Mouse (Mus musculus) myocyte (in vitro differentiated cells): ENCODE results near the gene Gm20388. TPM values are rescaled to one million over a fixed set of nuclear protein-coding genes. Genes with fewer than 3 reads are reported as not detected.

Source experiments
- H3K27me3 ChIP-seq: one replicate; pipeline ENCODE4 v1.6.1; 2011; ENCODE audit not compliant: control insufficient read depth, insufficient read depth, insufficient read length
- H3K36me3 ChIP-seq: one replicate; pipeline ENCODE4 v1.6.1; 2011; ENCODE audit not compliant: control insufficient read depth, insufficient read depth
- H3K4me2 ChIP-seq: one replicate; pipeline ENCODE4 v1.6.1; 2011; ENCODE audit warnings: low read depth, control low read depth
- H3K4me3 ChIP-seq: one replicate; pipeline ENCODE4 v1.5.1; 2011; ENCODE audit warnings: mild to moderate bottlenecking, control low read depth, moderate library complexity
- H3K79me2 ChIP-seq: one replicate; pipeline ENCODE4 v1.6.1; 2011; ENCODE audit not compliant: control insufficient read depth, insufficient read depth
- H3ac ChIP-seq: one replicate; pipeline ENCODE4 v1.6.1; 2011; ENCODE audit not compliant: control insufficient read depth, insufficient read length
- CEBPB ChIP-seq: IDR thresholded peaks from 2 replicates; pipeline ENCODE4 v1.6.1; 2011; ENCODE audit warnings: mild to moderate bottlenecking, moderate library complexity; ENCODE audit not compliant: poor library complexity, insufficient read depth, severe bottlenecking
- E2F4 ChIP-seq: IDR thresholded peaks from one replicate; pipeline ENCODE4 v1.6.1; 2011; ENCODE audit warnings: mild to moderate bottlenecking, control low read depth, moderate library complexity; ENCODE audit not compliant: insufficient read depth
- MAX ChIP-seq: IDR thresholded peaks from one replicate; pipeline ENCODE4 v1.6.1; 2011; ENCODE audit warnings: low read depth, mild to moderate bottlenecking, control low read depth
- MYOD1 ChIP-seq, 3 experiments: IDR thresholded peaks; one replicate each; pipeline ENCODE4 v1.6.1; 2011; ENCODE audit warnings: control low read depth in 2 of 3, low read depth in 2 of 3, mild to moderate bottlenecking in 2 of 3, moderate library complexity in 1 of 3; ENCODE audit not compliant: insufficient read length in 2 of 3, control insufficient read depth in 1 of 3
- MYOG ChIP-seq, 3 experiments: IDR thresholded peaks; one replicate each; pipeline ENCODE4 v1.6.1; 2011; ENCODE audit warnings: control low read depth in 2 of 3, low read depth in 2 of 3, mild to moderate bottlenecking in 2 of 3; ENCODE audit not compliant: insufficient read length in 2 of 3, control insufficient read depth in 1 of 3, insufficient read depth in 1 of 3
- POLR2A ChIP-seq: IDR thresholded peaks from one replicate; pipeline ENCODE4 v1.6.1; 2011; ENCODE audit warnings: low read depth, mild to moderate bottlenecking, control low read depth, moderate library complexity; ENCODE audit not compliant: insufficient read length
- POLR2AphosphoS2 ChIP-seq: IDR thresholded peaks from one replicate; pipeline ENCODE4 v1.6.1; 2011; ENCODE audit warnings: low read depth, control low read depth; ENCODE audit not compliant: insufficient read length
- REST ChIP-seq: IDR thresholded peaks from one replicate; pipeline ENCODE4 v1.6.1; 2011; ENCODE audit warnings: mild to moderate bottlenecking, control low read depth, moderate library complexity; ENCODE audit not compliant: insufficient read depth, insufficient read length
- SRF ChIP-seq: IDR thresholded peaks from one replicate; pipeline ENCODE4 v1.6.1; 2011; ENCODE audit warnings: low read depth; ENCODE audit not compliant: control insufficient read depth, insufficient read length
- TCF12 ChIP-seq: IDR thresholded peaks from one replicate; pipeline ENCODE4 v1.6.1; 2011; ENCODE audit warnings: mild to moderate bottlenecking, control low read depth; ENCODE audit not compliant: poor library complexity, insufficient read depth, severe bottlenecking
- TCF3 ChIP-seq: IDR thresholded peaks from one replicate; pipeline ENCODE4 v1.6.1; 2011; ENCODE audit warnings: low read depth, control low read depth; ENCODE audit not compliant: insufficient read length
- USF1 ChIP-seq: IDR thresholded peaks from one replicate; pipeline ENCODE4 v1.6.1; 2011; ENCODE audit warnings: low read depth, mild to moderate bottlenecking, control low read depth, moderate library complexity
- polyA plus RNA-seq: library from polyadenylated mRNA; unstranded; fragments of >200 nt; fragmentation: generic; extraction: Trizol; gene quantifications from one replicate; pipeline ENCODE4 v1.2.1, GENCODE M21; 2012; ENCODE audit warnings: missing spikeins

Gm20388 gene
- polyA plus RNA-seq, 1 experiment, result 15.3 TPM

GRCm38 (mm10) chr8:120017349-120017748 lies 106.7 kb downstream of the Gm20388 start:
- Histone ChIP-seq H3K36me3 (no peaks in the 10 kb centered on the region), H3K27me3 (peaks cover 37% of the 10 kb centered on the region), H3ac (no peak overlapping the region), H3K4me3 (no peak overlapping the region), H3K79me2 (no peaks in the 10 kb centered on the region), H3K4me2 (no peak overlapping the region)
- TF ChIP-seq MAX (no peak), MYOD1 (IDR thresholded peaks at IDR 0.05; ENCODE audit: control insufficient read depth in 1 of 3, insufficient read length in 2 of 3, low read depth in 2 of 3) (no peak), TCF3 (no peak), TCF12 (no peak), POLR2AphosphoS2 (no peak), POLR2A (no peak), USF1 (no peak), CEBPB (no peak), REST (no peak), SRF (no peak), MYOG (IDR thresholded peaks at IDR 0.05; ENCODE audit: control insufficient read depth in 1 of 3, insufficient read depth in 1 of 3, insufficient read length in 2 of 3, low read depth in 2 of 3) (no peak), E2F4 (no peak)

GRCm38 (mm10) chr8:120017786-120018185 lies 107.1 kb downstream of the Gm20388 start:
- H3K79me2 ChIP-seq, result no peaks in the 10 kb centered on the region
- TF ChIP-seq POLR2A, result no peak
- TF ChIP-seq CEBPB, result no peak
- no peak for TF ChIP-seq E2F4
- TF ChIP-seq MYOD1 (IDR thresholded peaks at IDR 0.05; ENCODE audit: control insufficient read depth in 1 of 3, insufficient read length in 2 of 3, low read depth in 2 of 3), result no peak
- TF ChIP-seq USF1, result no peak
- H3K4me3 ChIP-seq, result no peak overlapping the region
- no peak overlapping the region for H3K4me2 ChIP-seq
- H3K36me3 ChIP-seq, result no peaks in the 10 kb centered on the region
- H3K27me3 ChIP-seq, result peaks cover 40% of the 10 kb centered on the region
- H3ac ChIP-seq, result no peak overlapping the region

- Histone ChIP-seq H3K79me2 (no peaks in the 10 kb centered on the region), H3K27me3 (peaks cover 46% of the 10 kb centered on the region), H3K4me2 (no peak overlapping the region), H3ac (no peak overlapping the region), H3K36me3 (no peaks in the 10 kb centered on the region), H3K4me3 (no peak overlapping the region)
- TF ChIP-seq E2F4 (no peak), TCF12 (no peak), CEBPB (no peak), USF1 (no peak), TCF3 (no peak), MAX (no peak), MYOG (IDR thresholded peaks at IDR 0.05; ENCODE audit: control insufficient read depth in 1 of 3, insufficient read depth in 1 of 3, insufficient read length in 2 of 3, low read depth in 2 of 3) (no peak)
These were observed 107.7 kb downstream of the Gm20388 start for GRCm38 (mm10) chr8:120018379-120018778.

- no peaks in the 10 kb centered on the region for H3K36me3 ChIP-seq
- no peak overlapping the region for H3K4me2 ChIP-seq
- TF ChIP-seq CEBPB (no peak), MAX (no peak), TCF12 (no peak), MYOD1 (IDR thresholded peaks at IDR 0.05; ENCODE audit: control insufficient read depth in 1 of 3, insufficient read length in 2 of 3, low read depth in 2 of 3) (no peak), USF1 (no peak), MYOG (IDR thresholded peaks at IDR 0.05; ENCODE audit: control insufficient read depth in 1 of 3, insufficient read depth in 1 of 3, insufficient read length in 2 of 3, low read depth in 2 of 3) (no peak), POLR2A (no peak), POLR2AphosphoS2 (no peak), SRF (no peak), E2F4 (no peak)
- no peaks in the 10 kb centered on the region for H3K79me2 ChIP-seq
- no peak overlapping the region for H3K4me3 ChIP-seq
- no peak overlapping the region for H3ac ChIP-seq
- H3K27me3 ChIP-seq, result peaks cover 51% of the 10 kb centered on the region
These were observed 108.7 kb downstream of the Gm20388 start for GRCm38 (mm10) chr8:120019297-120019696.

- TF ChIP-seq REST (no peak), MYOG (IDR thresholded peaks at IDR 0.05; ENCODE audit: control insufficient read depth in 1 of 3, insufficient read depth in 1 of 3, insufficient read length in 2 of 3, low read depth in 2 of 3) (no peak), MYOD1 (IDR thresholded peaks at IDR 0.05; ENCODE audit: control insufficient read depth in 1 of 3, insufficient read length in 2 of 3, low read depth in 2 of 3) (no peak), MAX (no peak), CEBPB (no peak), POLR2A (no peak), TCF3 (no peak), USF1 (no peak), SRF (no peak)
- Histone ChIP-seq H3K27me3 (peaks cover 61% of the 10 kb centered on the region), H3ac (no peak overlapping the region), H3K36me3 (no peaks in the 10 kb centered on the region), H3K4me2 (no peak overlapping the region), H3K79me2 (no peaks in the 10 kb centered on the region), H3K4me3 (no peak overlapping the region)
These were observed 109.7 kb downstream of the Gm20388 start for GRCm38 (mm10) chr8:120020298-120020697.
